Mouse (Mus musculus): ENCODE measurements around the gene Rxylt1.

Rxylt1 gene

GRCm38 (mm10) chr10:122040372-122040771 is 56.8 kb downstream of the Rxylt1 start:
- DNase-seq = peak in 1 of 2 experiments; percentile 30

GRCm38 (mm10) chr10:122039566-122039965 is 57.6 kb downstream of the Rxylt1 start:
- DNase-seq = no peak

- peak in 1 of 2 experiments; percentile 30 for DNase-seq
Observed at GRCm38 (mm10) chr10:122038554-122038953, 58.6 kb downstream of the Rxylt1 start.

- DNase-seq = no peak
Observed at GRCm38 (mm10) chr10:122033271-122033670, 63.9 kb downstream of the Rxylt1 start.

GRCm38 (mm10) chr10:122030420-122030819 is 66.8 kb downstream of the Rxylt1 start:
- no peak for DNase-seq

- no peak for DNase-seq
Observed at GRCm38 (mm10) chr10:122029738-122030137, 67.4 kb downstream of the Rxylt1 start.

Data from lung, postnatal 4 days (tissue).